Comparison of ENCODE assay signal across 8 mouse cellular contexts in the genomic region with DNA sequence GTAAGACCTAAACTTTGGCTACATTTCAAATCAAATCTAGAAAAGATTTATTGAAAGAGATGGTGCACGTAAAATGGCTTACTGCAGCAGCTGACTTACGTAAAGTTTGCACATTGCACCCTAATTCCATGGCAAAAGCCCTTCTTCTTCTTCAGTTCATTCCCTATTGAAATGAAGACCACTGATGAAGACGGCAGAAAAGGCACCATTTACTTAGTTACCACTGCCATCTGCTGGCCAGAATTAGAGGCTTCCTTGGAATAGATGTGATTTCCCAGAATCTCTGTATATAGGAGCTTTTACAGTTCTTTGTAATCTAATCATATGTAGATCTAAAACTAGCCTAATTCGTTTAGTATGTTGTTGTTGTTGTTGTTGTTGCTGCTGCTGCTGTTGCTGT.
DNase-seq lines count a peak whose midpoint lies in the region; TF ChIP-seq lines count a peak whose summit lies in the region.
"Had no signal": no experiment of that assay in that cellular context is flagged by ENCODE, and none has a peak within 500 bp of the region (broad histone marks: within the 10 kb centered on the region; RNA-seq: fewer than 3 reads in every experiment).

No protein-coding gene starts in this region.

- dilution Hi-C loops in CH12.LX (cut with MboI; ENCODE audit: extremely low pct_ligation_motif_present, extremely low pct_unique_long_range_greater_than_20kb, low sequenced_read_pairs), result no loop called here

- H3K27me3 ChIP-seq in CH12.LX (replicated peaks), result no peaks in the 10 kb centered on the region

- H3K27ac ChIP-seq in CH12.LX (ENCODE audit: insufficient read depth, low read depth), result no peak overlapping the region
- H3K27ac ChIP-seq in gastrocnemius, adult 2 months, result no peak overlapping the region
- no peak overlapping the region for H3K27ac ChIP-seq in layer of hippocampus, adult 2 months
- H3K27ac ChIP-seq: limb, embryonic 13.5 days had no signal

- H3K4me2 ChIP-seq in CH12.LX (ENCODE audit: insufficient read depth, low read depth, poor library complexity, severe bottlenecking), result no peak overlapping the region
- H3K4me2 ChIP-seq: limb, embryonic 13.5 days had no signal

- peak in 1 of 2 experiments; percentile 83; a peak in 3 of 4 replicates for TF ChIP-seq CTCF in CH12.LX (conservative IDR thresholded peaks at IDR 0.05 in 1 of 2, IDR thresholded peaks at IDR 0.05 in 1 of 2; ENCODE audit: low read depth in 2 of 2, low read length in 2 of 2)
- TF ChIP-seq CTCF in gastrocnemius, adult 2 months (IDR thresholded peaks at IDR 0.05), result peak; percentile 82
- TF ChIP-seq CTCF in layer of hippocampus, adult 2 months (conservative IDR thresholded peaks at IDR 0.05), result peak; percentile 89

- in situ Hi-C loops in CH12.LX (cut with MboI; ENCODE audit: low pct_ligation_motif_present, low pct_unique_long_range_greater_than_20kb, low sequenced_read_pairs), result loop anchor here (25.0 kb wide), 1 partner anchor 686 kb away; no protein-coding TSS in a partner anchor

- no peak for TF ChIP-seq POLR2A in CH12.LX (IDR thresholded peaks at IDR 0.05; ENCODE audit: low read depth, low read length)

- no peaks in the 10 kb centered on the region for H3K79me2 ChIP-seq in CH12.LX (replicated peaks; ENCODE audit: control insufficient read depth, extremely low read depth, insufficient read depth, poor library complexity, severe bottlenecking)

- intact Hi-C loops in gastrocnemius, adult 2 months (cut with DNase I), result loop anchor here (5.0 to 10.0 kb wide), 2 partner anchors 1084 to 1426 kb away; no protein-coding TSS in a partner anchor

- H3K4me1 ChIP-seq in CH12.LX (ENCODE audit: control insufficient read depth in 1 of 2, insufficient read depth in 2 of 2), result peaks cover 0 to 3% of the 10 kb centered on the region in 2 experiments; a peak in 1 of 4 replicates
- H3K4me1 ChIP-seq: limb, embryonic 13.5 days had no signal

- TF ChIP-seq RAD21 in CH12.LX (IDR thresholded peaks at IDR 0.05; ENCODE audit: low read depth, low read length), result peak; percentile 94

- H3K9me3 ChIP-seq in CH12.LX (replicated peaks; ENCODE audit: low read length), result no peaks in the 10 kb centered on the region
- H3K9me3 ChIP-seq: limb, embryonic 13.5 days had no signal

- peak; percentile 62 for DNase-seq in CH12.LX (ENCODE audit: extremely low read depth)
- DNase-seq in Muller cell, postnatal 12 days (ENCODE audit: inconsistent ontology term), result peak; percentile 53
- peak; percentile 52 to 77 for DNase-seq in cerebellum, postnatal 25 days
- DNase-seq in gastrocnemius, adult 2 months, result peak; percentile 34
- peak; percentile 46 to 81 for DNase-seq in layer of hippocampus, adult 2 months (ENCODE audit: low spot score in 2 of 2)
- DNase-seq in lung, postnatal 25 days (ENCODE audit: low spot score), result peak; percentile 57
- peak; percentile 43 for DNase-seq in retina, postnatal 7 days (ENCODE audit: low read depth, low spot score)

- H3K36me3 ChIP-seq in CH12.LX (replicated peaks in 1 of 2; ENCODE audit: control insufficient read depth in 1 of 2, insufficient read depth in 1 of 2, low read length in 1 of 2), result no peaks in the 10 kb centered on the region
- H3K36me3 ChIP-seq: limb, embryonic 13.5 days had no signal

- no peak overlapping the region for H3K9ac ChIP-seq in CH12.LX (ENCODE audit: insufficient read depth, low read depth)
- H3K9ac ChIP-seq: limb, embryonic 13.5 days had no signal

- H3K4me3 ChIP-seq in CH12.LX (replicated peaks in 1 of 3; ENCODE audit: low read depth in 2 of 3, low read length in 2 of 3, poor library complexity in 1 of 3), result no peak overlapping the region
- no peak overlapping the region for H3K4me3 ChIP-seq in gastrocnemius, adult 2 months
- H3K4me3 ChIP-seq in layer of hippocampus, adult 2 months, result no peak overlapping the region
- H3K4me3 ChIP-seq: limb, embryonic 13.5 days had no signal

- no peak for TF ChIP-seq EP300 in CH12.LX (IDR thresholded peaks at IDR 0.05; ENCODE audit: low read length)

TF ChIP-seq in CH12.LX, 34 proteins besides CTCF, POLR2A, EP300 and RAD21:
- TF ChIP-seq TBP (conservative IDR thresholded peaks at IDR 0.05; ENCODE audit: low read depth, low read length) (no peak), POLR2AphosphoS2 (IDR thresholded peaks at IDR 0.05; ENCODE audit: low read depth, low read length) (no peak), ZC3H11A (IDR thresholded peaks at IDR 0.05; ENCODE audit: low read depth, low read length) (peak; percentile 62), MYC (IDR thresholded peaks at IDR 0.05; ENCODE audit: low read depth, low read length) (no peak), ZNF384 (IDR thresholded peaks at IDR 0.05; ENCODE audit: low read depth, low read length) (no peak), USF2 (conservative IDR thresholded peaks at IDR 0.05; ENCODE audit: low read depth, low read length) (no peak), SMC3 (IDR thresholded peaks at IDR 0.05; ENCODE audit: low read depth, low read length) (peak; percentile 80), ETS1 (conservative IDR thresholded peaks at IDR 0.05; ENCODE audit: low read depth, low read length) (no peak), MAZ (IDR thresholded peaks at IDR 0.05; ENCODE audit: low read depth, low read length) (no peak), MEF2A (IDR thresholded peaks at IDR 0.05; ENCODE audit: borderline replicate concordance, low read depth, low read length) (no peak), TCF12 (IDR thresholded peaks at IDR 0.05; ENCODE audit: low read depth, low read length) (no peak)
